Mouse (Mus musculus) thymus, adult 18-20 months (tissue): ENCODE results near the gene Tbce.
"Not testable (repeated sequence)": the region's sequence is repeated elsewhere in the genome, so short reads cannot be mapped to it uniquely, and the experiment has no call there.

Experiments used
- DNase-seq, 2 experiments: peaks; one replicate each; pipeline ENCODE4 v3.0.0; 2022; ENCODE audit warnings: mixed read lengths in 2 of 2

Tbce gene

GRCm38 (mm10) chr13:14033309-14034072, 5.9 kb downstream of the Tbce start:
- no peak for DNase-seq

- DNase-seq: no peak
Observed at GRCm38 (mm10) chr13:14026154-14026820, 13.2 kb downstream of the Tbce start.

GRCm38 (mm10) chr13:14025554-14025953, 13.9 kb downstream of the Tbce start:
- DNase-seq: no peak

- DNase-seq: not testable (repeated sequence)
Observed at GRCm38 (mm10) chr13:14021417-14021816, 18.0 kb downstream of the Tbce start.

GRCm38 (mm10) chr13:14018852-14019251, 20.6 kb downstream of the Tbce start:
- no peak for DNase-seq

GRCm38 (mm10) chr13:14018283-14018682, 21.2 kb downstream of the Tbce start:
- DNase-seq: no peak

- DNase-seq: no peak
Observed at GRCm38 (mm10) chr13:14015609-14016008, 23.8 kb downstream of the Tbce start.

GRCm38 (mm10) chr13:14014540-14014939, 24.9 kb downstream of the Tbce start:
- DNase-seq: no peak

- no peak for DNase-seq
Observed at GRCm38 (mm10) chr13:14014001-14014400, 25.4 kb downstream of the Tbce start.

GRCm38 (mm10) chr13:14011454-14011995, 27.9 kb downstream of the Tbce start:
- DNase-seq: no peak

GRCm38 (mm10) chr13:14006056-14006455, 33.4 kb downstream of the Tbce start:
- no peak for DNase-seq

GRCm38 (mm10) chr13:14004999-14005398, 34.4 kb downstream of the Tbce start:
- DNase-seq: no peak

- no peak for DNase-seq
Observed at GRCm38 (mm10) chr13:14004086-14004485, 35.4 kb downstream of the Tbce start.

GRCm38 (mm10) chr13:14002706-14003105, 36.7 kb downstream of the Tbce start:
- DNase-seq: no peak

- no peak for DNase-seq
Observed at GRCm38 (mm10) chr13:13997476-13997875, 42.0 kb downstream of the Tbce start.

GRCm38 (mm10) chr13:13995046-13995445, 44.4 kb downstream of the Tbce start:
- DNase-seq: no peak

- no peak for DNase-seq
Observed at GRCm38 (mm10) chr13:13993041-13993440, 46.4 kb downstream of the Tbce start.

GRCm38 (mm10) chr13:13990391-13990790, 49.0 kb downstream of the Tbce start:
- no peak for DNase-seq

GRCm38 (mm10) chr13:13989135-13989534, 50.3 kb downstream of the Tbce start:
- DNase-seq: no peak

- no peak for DNase-seq
Observed at GRCm38 (mm10) chr13:13983523-13983922, 55.9 kb downstream of the Tbce start.

- DNase-seq: not testable (repeated sequence)
Observed at GRCm38 (mm10) chr13:13981842-13982241, 57.6 kb downstream of the Tbce start.

- no peak for DNase-seq
Observed at GRCm38 (mm10) chr13:13969796-13970195, 69.6 kb downstream of the Tbce start.

- DNase-seq: no peak
Observed at GRCm38 (mm10) chr13:13968629-13969111, 70.8 kb downstream of the Tbce start.

- no peak for DNase-seq
Observed at GRCm38 (mm10) chr13:13966172-13966571, 73.3 kb downstream of the Tbce start.
